Mouse (Mus musculus): ENCODE results near the gene Ctf2.
A peak's percentile ranks its signal among the peaks of the same experiment; 100 is the strongest.

Ctf2 gene

GRCm38 (mm10) chr7:127686740-127687449 lies 45.1 kb downstream of the Ctf2 start:
- no peak for DNase-seq (ENCODE audit: low read depth in 1 of 2, low spot score in 2 of 2)

- no peak for DNase-seq (ENCODE audit: low read depth in 1 of 2, low spot score in 2 of 2)
Observed at GRCm38 (mm10) chr7:127685304-127686018, 46.5 kb downstream of the Ctf2 start.

- no peak for DNase-seq (ENCODE audit: low read depth in 1 of 2, low spot score in 2 of 2)
Observed at GRCm38 (mm10) chr7:127681888-127682553, 49.9 kb downstream of the Ctf2 start.

- DNase-seq (ENCODE audit: low read depth in 1 of 2, low spot score in 2 of 2), result no peak
Observed at GRCm38 (mm10) chr7:127680541-127680940, 51.4 kb downstream of the Ctf2 start.

- DNase-seq (ENCODE audit: low read depth in 1 of 2, low spot score in 2 of 2), result no peak
Observed at GRCm38 (mm10) chr7:127678811-127679210, 53.2 kb downstream of the Ctf2 start.

- DNase-seq (ENCODE audit: low read depth in 1 of 2, low spot score in 2 of 2), result no peak
Observed at GRCm38 (mm10) chr7:127677609-127678008, 54.4 kb downstream of the Ctf2 start.

- peak; percentile 13 to 43 for DNase-seq (ENCODE audit: low read depth in 1 of 2, low spot score in 2 of 2)
Observed at GRCm38 (mm10) chr7:127677077-127677476, 54.9 kb downstream of the Ctf2 start.

GRCm38 (mm10) chr7:127675391-127675811 lies 56.6 kb downstream of the Ctf2 start:
- DNase-seq (ENCODE audit: low read depth in 1 of 2, low spot score in 2 of 2), result no peak

GRCm38 (mm10) chr7:127674977-127675376 lies 57.0 kb downstream of the Ctf2 start:
- DNase-seq (ENCODE audit: low read depth in 1 of 2, low spot score in 2 of 2), result peak; percentile 26 to 57

- no peak for DNase-seq (ENCODE audit: low read depth in 1 of 2, low spot score in 2 of 2)
Observed at GRCm38 (mm10) chr7:127672776-127673175, 59.2 kb downstream of the Ctf2 start.

GRCm38 (mm10) chr7:127671880-127672774 lies 59.8 kb downstream of the Ctf2 start:
- no peak for DNase-seq (ENCODE audit: low read depth in 1 of 2, low spot score in 2 of 2)
